Mouse (Mus musculus): Measurements from ENCODE around the gene Hax1.
A peak's percentile ranks its signal among the peaks of the same experiment; 100 is the strongest.

DNA sequence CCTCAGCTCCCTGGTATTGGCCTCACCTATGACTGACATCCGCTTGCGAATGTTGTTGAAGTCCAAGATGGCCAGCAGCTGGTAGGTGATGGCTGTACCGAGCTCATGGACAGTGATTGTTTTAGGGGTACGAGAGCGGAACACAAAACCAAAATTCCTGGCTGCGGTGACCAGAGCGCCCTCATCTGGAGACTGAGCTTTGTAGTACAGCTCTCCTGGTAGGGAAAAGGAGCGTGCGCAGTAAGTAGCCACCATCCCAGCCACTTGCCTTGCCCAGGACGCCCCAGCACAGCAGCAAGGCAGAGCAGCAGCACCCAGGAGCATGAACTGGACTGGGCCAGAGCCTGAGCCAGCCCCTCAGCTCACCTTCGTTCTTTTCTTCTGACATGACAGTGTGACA lies 50.6 kb downstream of the Hax1 start:
- no peak for TF ChIP-seq POLR2A (IDR thresholded peaks at IDR 0.05; ENCODE audit: insufficient read depth, low read length)
- TF ChIP-seq CTCF (IDR thresholded peaks at IDR 0.05; ENCODE audit: low read depth, low read length) = peak; percentile 72
- no peak for TF ChIP-seq EP300 (IDR thresholded peaks at IDR 0.05; ENCODE audit: insufficient read depth, low read depth, low read length)
